Mouse (Mus musculus) ES-Bruce4 (cell line): ENCODE measurements around the gene Mxd4.

Experiments used
- CTCF ChIP-seq: IDR thresholded peaks from one replicate; pipeline ENCODE4 v1.8.1; 2011; ENCODE audit warnings: low read depth, low read length
- EP300 ChIP-seq: IDR thresholded peaks from 2 replicates; pipeline ENCODE4 v1.6.1; 2011; ENCODE audit warnings: low read depth, low read length; ENCODE audit not compliant: insufficient read depth
- POLR2A ChIP-seq: IDR thresholded peaks from one replicate; pipeline ENCODE4 v1.8.1; 2011; ENCODE audit warnings: low read length; ENCODE audit not compliant: insufficient read depth

- TF ChIP-seq POLR2A: no peak
- no peak for TF ChIP-seq CTCF
- no peak for TF ChIP-seq EP300
Measured at GRCm38 (mm10) chr5:34194975-34195662, 7.6 kb upstream of the Mxd4 start.
